Mouse (Mus musculus): ENCODE data around the gene Armc8. TPM values are rescaled to one million over a fixed set of nuclear protein-coding genes. Genes with fewer than 3 reads are reported as not detected.

The Armc8 gene
- polyA plus RNA-seq, 1 experiment from 2014 or later: 22.5 TPM

DNA sequence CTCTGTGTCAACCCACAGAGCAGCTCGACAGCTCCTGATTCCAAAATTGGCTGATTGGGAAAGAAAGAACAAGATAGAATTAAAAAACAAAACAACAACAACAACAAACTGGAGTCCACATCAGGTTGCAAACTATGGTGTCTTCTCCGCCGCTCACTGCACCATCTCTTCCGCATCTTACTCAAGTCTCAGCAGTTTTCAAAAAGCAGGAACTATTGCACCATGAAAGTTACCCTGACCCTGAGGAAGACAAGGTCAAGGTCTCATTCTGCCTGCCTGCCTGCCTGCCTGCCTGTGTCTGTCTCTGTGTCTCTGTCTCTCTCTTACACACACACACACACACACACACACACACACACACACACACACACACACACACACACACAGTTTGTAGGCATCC is 69.4 kb downstream of the Armc8 start:
- H3K4me1 ChIP-seq (replicated peaks): no peaks in the 10 kb centered on the region
- H3K4me3 ChIP-seq (replicated peaks): no peak overlapping the region
- no peak overlapping the region for H3K4me2 ChIP-seq
- H3K36me3 ChIP-seq: peaks cover 50% of the 10 kb centered on the region
- no peak overlapping the region for H3K27ac ChIP-seq
- no peaks in the 10 kb centered on the region for H3K27me3 ChIP-seq
- no peaks in the 10 kb centered on the region for H3K9me3 ChIP-seq
- 93% methylated on average over 4 of the region's 4 CpGs for WGBS
- ATAC-seq (ENCODE audit: insufficient number of reproducible peaks, insufficient read depth, low FRiP score, low TSS enrichment, low read depth): no peak
- no peak overlapping the region for H3K9ac ChIP-seq (replicated peaks)

DNA sequence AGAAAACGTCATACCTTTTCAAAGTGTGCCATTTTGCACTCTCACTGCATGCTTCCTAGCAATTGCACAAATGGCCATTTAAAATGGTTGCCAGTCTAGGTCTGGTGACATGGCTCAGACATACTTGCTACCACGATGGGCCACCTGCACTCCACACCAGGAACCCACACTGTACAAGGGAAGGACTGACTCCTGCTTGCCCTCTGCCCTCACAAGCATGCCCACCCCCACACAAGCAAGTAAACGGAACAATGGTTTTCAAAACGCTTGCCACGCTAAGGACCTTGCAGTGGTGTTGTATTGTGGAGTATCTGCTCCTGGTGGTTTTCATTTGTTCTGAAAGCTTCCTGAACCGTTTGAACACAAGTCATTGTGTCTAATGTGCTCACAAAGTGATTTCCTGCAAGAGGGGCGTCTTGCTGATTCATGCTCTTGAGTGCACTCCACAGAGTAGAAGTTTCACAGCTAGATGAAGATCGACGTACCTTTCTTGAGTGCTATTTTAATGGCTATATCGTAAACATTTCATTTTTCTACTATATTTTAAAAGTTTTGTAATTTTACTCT is 76.0 kb downstream of the Armc8 start:
- Histone ChIP-seq H3K27ac (no peak overlapping the region), H3K4me3 (replicated peaks) (no peak overlapping the region), H3K36me3 (peaks cover 77% of the 10 kb centered on the region), H3K9ac (replicated peaks) (no peak overlapping the region), H3K4me2 (no peak overlapping the region), H3K9me3 (no peaks in the 10 kb centered on the region), H3K4me1 (replicated peaks) (no peaks in the 10 kb centered on the region), H3K27me3 (no peaks in the 10 kb centered on the region)
- ATAC-seq (ENCODE audit: insufficient number of reproducible peaks, insufficient read depth, low FRiP score, low TSS enrichment, low read depth): no peak
- WGBS: 86% methylated on average over 10 of the region's 10 CpGs

DNA sequence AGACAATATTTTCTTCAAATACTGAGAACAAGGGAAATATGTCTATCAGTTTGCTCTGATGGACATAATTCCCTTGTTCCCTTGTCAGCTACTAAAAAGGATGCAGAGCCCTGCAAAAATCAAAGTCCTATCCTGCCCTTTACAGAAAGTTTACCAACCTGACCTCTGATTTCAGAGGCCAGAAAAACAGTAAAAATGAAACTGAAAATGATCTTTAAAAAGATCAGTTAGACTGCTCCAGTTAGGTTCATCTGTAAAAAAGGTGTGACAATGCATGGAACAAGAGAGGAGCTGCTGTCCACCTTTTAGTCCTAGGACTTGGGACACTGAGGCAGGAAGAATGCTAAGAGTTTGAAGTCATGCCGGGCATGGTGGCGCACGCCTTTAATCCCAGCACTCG is 77.6 kb downstream of the Armc8 start:
- Histone ChIP-seq H3K27me3 (no peaks in the 10 kb centered on the region), H3K27ac (no peak overlapping the region), H3K36me3 (peaks cover 79% of the 10 kb centered on the region), H3K4me3 (replicated peaks) (no peak overlapping the region), H3K9ac (replicated peaks) (no peak overlapping the region), H3K4me2 (no peak overlapping the region), H3K4me1 (replicated peaks) (no peaks in the 10 kb centered on the region), H3K9me3 (no peaks in the 10 kb centered on the region)
- ATAC-seq (ENCODE audit: insufficient number of reproducible peaks, insufficient read depth, low FRiP score, low TSS enrichment, low read depth): no peak
- 92% methylated on average over 4 of the region's 4 CpGs for WGBS

DNA sequence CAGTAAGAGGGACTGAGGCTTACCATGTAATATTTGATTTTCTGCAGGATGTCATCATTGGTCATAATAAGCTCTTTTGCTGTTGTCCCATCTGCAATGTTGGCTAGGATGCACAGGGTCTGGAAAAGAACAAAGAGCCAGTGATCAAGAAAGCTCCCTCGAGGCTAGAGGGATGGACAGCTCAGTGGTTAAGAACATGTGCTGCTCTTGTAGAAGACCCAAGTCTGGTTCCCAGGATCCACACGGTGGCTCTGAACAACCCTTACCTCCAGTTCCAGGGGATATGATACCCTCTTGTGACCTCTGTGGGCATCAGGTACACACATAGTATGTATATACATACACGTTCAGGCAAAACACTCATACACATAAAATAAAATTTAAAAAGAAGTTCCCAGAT is 80.9 kb downstream of the Armc8 start:
- H3K9ac ChIP-seq (replicated peaks): no peak overlapping the region
- 87% methylated on average over 3 of the region's 3 CpGs for WGBS

DNA sequence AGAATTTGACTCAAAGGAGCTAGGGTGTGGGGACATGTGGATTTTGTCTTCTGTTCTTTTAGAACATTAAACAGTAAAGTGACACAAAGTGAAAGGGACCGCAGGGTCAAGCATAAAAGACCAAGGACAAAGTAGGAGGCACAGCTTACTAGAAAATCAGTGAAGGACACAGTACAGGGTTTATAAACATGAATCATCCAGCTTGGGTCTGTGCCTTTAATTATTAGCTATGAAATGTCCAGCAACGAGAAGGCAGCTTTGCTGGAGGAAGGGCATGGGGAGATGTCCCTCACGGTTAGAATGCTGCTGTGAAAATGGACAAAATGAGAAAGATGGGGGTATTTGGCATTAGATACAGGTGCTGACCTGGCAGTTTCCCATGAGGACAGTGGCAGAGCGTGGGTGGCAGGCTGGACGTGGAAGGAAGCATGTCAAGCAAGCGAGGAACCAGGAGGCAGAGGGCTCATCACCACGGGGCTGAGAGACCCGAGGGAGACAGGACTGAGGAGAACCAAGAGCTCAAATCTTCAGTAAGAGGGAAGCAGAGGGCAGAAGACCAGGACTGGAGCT is 81.5 kb downstream of the Armc8 start:
- Histone ChIP-seq H3K4me2 (no peak overlapping the region), H3K27me3 (no peaks in the 10 kb centered on the region), H3K4me1 (replicated peaks) (no peaks in the 10 kb centered on the region), H3K36me3 (peaks cover 80% of the 10 kb centered on the region), H3K27ac (no peak overlapping the region), H3K9me3 (no peaks in the 10 kb centered on the region), H3K9ac (replicated peaks) (no peak overlapping the region), H3K4me3 (replicated peaks) (no peak overlapping the region)
- ATAC-seq (ENCODE audit: insufficient number of reproducible peaks, insufficient read depth, low FRiP score, low TSS enrichment, low read depth): no peak
- WGBS: 90% methylated on average over 8 of the region's 8 CpGs

More for the DNA sequence above, 80.9 kb downstream of the Armc8 start:
- Histone ChIP-seq H3K4me2 (no peak overlapping the region), H3K27me3 (no peaks in the 10 kb centered on the region), H3K27ac (no peak overlapping the region), H3K36me3 (peaks cover 83% of the 10 kb centered on the region), H3K4me3 (replicated peaks) (no peak overlapping the region), H3K9me3 (no peaks in the 10 kb centered on the region), H3K4me1 (replicated peaks) (no peaks in the 10 kb centered on the region)
- ATAC-seq (ENCODE audit: insufficient number of reproducible peaks, insufficient read depth, low FRiP score, low TSS enrichment, low read depth): no peak

DNA sequence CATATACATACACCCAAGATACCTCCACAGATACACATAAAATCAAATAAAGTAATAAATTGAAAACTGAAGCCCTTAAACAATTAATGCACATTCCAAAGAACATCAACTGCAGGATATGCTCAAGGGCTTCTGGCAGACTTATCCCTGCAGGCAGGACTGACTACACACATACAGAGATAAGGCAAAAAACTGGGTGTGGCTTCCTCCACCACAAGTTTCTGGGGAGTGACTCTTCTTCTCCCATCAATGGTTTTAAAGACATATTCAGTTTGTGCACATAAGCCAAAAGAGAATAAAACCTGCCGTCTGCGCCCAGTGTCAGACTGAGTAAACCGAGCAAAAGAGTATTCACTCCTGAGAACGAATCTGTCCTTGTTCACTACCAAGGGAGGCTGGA is 83.6 kb downstream of the Armc8 start:
- Histone ChIP-seq H3K27me3 (no peaks in the 10 kb centered on the region), H3K36me3 (peaks cover 93% of the 10 kb centered on the region), H3K4me3 (replicated peaks) (no peak overlapping the region), H3K27ac (no peak overlapping the region), H3K4me2 (no peak overlapping the region), H3K9me3 (no peaks in the 10 kb centered on the region), H3K9ac (replicated peaks) (no peak overlapping the region), H3K4me1 (replicated peaks) (no peaks in the 10 kb centered on the region)
- no peak for ATAC-seq (ENCODE audit: insufficient number of reproducible peaks, insufficient read depth, low FRiP score, low TSS enrichment, low read depth)
- 95% methylated on average over 4 of the region's 4 CpGs for WGBS

DNA sequence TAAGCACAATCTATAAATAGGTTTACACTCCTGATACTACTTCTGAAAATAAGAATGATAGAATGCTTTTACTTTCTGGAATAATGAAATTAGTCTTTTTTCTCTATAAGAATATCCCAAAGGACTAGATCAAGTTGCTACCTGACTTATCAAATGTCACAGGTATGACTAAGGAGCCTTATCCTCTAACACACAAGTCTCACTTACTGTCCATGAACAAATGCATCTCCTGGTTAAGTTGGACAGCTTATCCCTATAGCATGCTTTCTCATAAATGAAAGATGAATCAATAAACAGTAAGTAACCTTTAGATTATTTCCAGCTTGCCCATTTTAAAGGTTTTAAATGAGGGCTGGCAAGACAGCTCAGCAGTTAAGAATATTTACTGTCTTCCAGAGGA is 84.1 kb downstream of the Armc8 start:
- no peak overlapping the region for H3K9ac ChIP-seq (replicated peaks)
- H3K27ac ChIP-seq: no peak overlapping the region
- no peak overlapping the region for H3K4me2 ChIP-seq
- H3K9me3 ChIP-seq: no peaks in the 10 kb centered on the region
- H3K4me3 ChIP-seq (replicated peaks): no peak overlapping the region
- peaks cover 89% of the 10 kb centered on the region for H3K36me3 ChIP-seq
- ATAC-seq (ENCODE audit: insufficient number of reproducible peaks, insufficient read depth, low FRiP score, low TSS enrichment, low read depth): no peak
- H3K4me1 ChIP-seq (replicated peaks): no peaks in the 10 kb centered on the region
- H3K27me3 ChIP-seq: no peaks in the 10 kb centered on the region

DNA sequence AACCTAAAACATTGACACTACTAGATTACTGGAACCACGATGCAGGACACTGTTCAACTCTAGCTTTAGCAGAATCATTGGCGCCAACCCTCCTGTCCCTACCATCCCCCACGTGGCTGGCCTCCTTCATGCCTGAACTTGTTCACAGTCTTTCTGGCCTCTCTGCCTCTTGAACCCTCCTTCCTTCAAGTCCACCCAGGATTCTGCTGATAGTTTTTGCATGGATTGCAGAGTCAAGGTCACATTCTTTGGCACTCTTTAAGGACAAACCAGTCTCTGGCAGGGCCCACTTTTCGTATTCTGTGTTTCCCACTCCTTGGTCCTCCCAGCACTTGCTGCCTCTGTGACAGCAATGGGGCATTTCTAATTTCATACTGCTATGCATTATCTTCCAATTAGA is 85.5 kb downstream of the Armc8 start:
- Histone ChIP-seq H3K27me3 (no peaks in the 10 kb centered on the region), H3K4me1 (replicated peaks) (no peaks in the 10 kb centered on the region)

DNA sequence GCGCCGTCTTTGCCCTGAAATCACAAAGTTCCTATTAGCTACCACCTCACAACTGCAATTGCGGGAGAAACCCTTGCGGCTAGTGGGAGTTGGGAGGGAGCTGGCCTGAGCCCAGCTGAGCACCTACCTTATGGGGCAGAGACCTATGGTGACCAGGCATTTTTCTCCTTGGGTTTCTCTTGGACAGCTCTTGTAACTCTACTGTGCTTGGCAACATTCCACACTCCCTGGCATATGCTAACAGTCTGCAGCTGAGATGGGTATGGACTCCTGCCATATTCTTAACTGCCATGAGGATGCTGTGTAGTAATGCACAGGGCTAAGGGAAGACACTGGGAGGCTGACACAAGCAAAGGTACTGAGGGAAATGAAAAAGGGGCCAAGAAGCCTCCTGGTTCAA is 87.9 kb downstream of the Armc8 start:
- ATAC-seq (ENCODE audit: insufficient number of reproducible peaks, insufficient read depth, low FRiP score, low TSS enrichment, low read depth): no peak
- Histone ChIP-seq H3K27me3 (no peaks in the 10 kb centered on the region), H3K4me2 (no peak overlapping the region), H3K27ac (no peak overlapping the region), H3K36me3 (peaks cover 70% of the 10 kb centered on the region), H3K4me3 (replicated peaks) (no peak overlapping the region), H3K4me1 (replicated peaks) (no peaks in the 10 kb centered on the region), H3K9me3 (no peaks in the 10 kb centered on the region), H3K9ac (replicated peaks) (no peak overlapping the region)
- 95% methylated on average over 4 of the region's 4 CpGs for WGBS

More for the DNA sequence above, 85.5 kb downstream of the Armc8 start:
- no peak for ATAC-seq (ENCODE audit: insufficient number of reproducible peaks, insufficient read depth, low FRiP score, low TSS enrichment, low read depth)
- 85% methylated on average over 4 of the region's 4 CpGs for WGBS
- Histone ChIP-seq H3K4me3 (replicated peaks) (no peak overlapping the region), H3K9ac (replicated peaks) (no peak overlapping the region), H3K9me3 (no peaks in the 10 kb centered on the region), H3K27ac (no peak overlapping the region), H3K36me3 (peaks cover 85% of the 10 kb centered on the region), H3K4me2 (no peak overlapping the region)

DNA sequence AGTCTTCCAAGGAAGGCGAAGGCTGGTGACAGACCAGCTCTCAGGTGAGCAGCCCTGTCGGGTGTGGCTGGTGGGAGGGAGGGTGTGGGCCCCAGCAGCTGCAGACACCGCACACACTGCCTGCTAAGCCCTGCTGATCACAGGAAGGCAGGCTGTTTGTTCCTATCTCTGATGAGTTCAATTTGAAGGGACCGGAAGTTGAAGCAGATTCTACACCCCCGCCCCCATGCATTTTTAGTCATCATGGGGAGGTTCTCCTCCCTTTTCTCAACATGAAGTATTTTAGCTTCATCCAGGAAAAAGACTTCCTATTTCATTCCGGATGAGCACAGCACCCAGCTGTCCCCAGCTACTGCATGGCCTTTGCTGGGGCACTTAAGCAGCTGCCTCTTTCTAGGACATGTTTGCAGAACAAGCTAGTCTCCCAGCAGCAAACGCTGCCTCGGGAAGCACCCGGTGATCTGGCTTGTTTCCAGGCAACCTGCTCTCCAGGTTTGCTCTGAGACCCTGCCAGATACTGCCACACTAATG is 89.5 kb downstream of the Armc8 start:
- 88% methylated on average over 9 of the region's 9 CpGs for WGBS
- H3K36me3 ChIP-seq: peaks cover 72% of the 10 kb centered on the region
- H3K9me3 ChIP-seq: no peaks in the 10 kb centered on the region
- H3K9ac ChIP-seq (replicated peaks): no peak overlapping the region
- H3K4me1 ChIP-seq (replicated peaks): no peaks in the 10 kb centered on the region
- no peak overlapping the region for H3K4me3 ChIP-seq (replicated peaks)
- no peaks in the 10 kb centered on the region for H3K27me3 ChIP-seq
- H3K4me2 ChIP-seq: no peak overlapping the region
- no peak for ATAC-seq (ENCODE audit: insufficient number of reproducible peaks, insufficient read depth, low FRiP score, low TSS enrichment, low read depth)
- no peak overlapping the region for H3K27ac ChIP-seq

DNA sequence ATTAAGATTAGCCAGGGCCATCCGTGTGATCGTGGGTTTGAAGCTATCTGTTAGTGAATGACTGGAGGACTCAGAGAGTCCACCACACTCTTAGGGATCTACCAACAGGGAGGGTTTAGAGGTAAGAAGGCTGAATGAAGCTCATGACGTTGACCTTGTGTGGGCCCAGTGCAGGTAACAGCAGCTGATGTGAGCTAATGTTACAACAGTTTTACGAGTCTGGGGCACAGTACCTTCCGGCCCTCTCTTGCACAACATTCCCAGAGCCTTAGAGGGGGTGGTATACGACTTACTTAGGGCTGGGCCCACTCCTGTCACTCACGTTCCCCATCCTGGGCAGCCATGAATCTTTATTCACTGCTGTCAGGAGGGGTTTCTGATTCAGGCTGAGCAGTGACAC is 97.4 kb downstream of the Armc8 start:
- H3K9me3 ChIP-seq: no peaks in the 10 kb centered on the region
- H3K36me3 ChIP-seq: peaks cover 19% of the 10 kb centered on the region
- no peaks in the 10 kb centered on the region for H3K27me3 ChIP-seq
- no peak overlapping the region for H3K4me3 ChIP-seq (replicated peaks)
- H3K27ac ChIP-seq: no peak overlapping the region
- H3K4me1 ChIP-seq (replicated peaks): peaks cover 7% of the 10 kb centered on the region
- no peak for ATAC-seq (ENCODE audit: insufficient number of reproducible peaks, insufficient read depth, low FRiP score, low TSS enrichment, low read depth)
- H3K4me2 ChIP-seq: no peak overlapping the region
- no peak overlapping the region for H3K9ac ChIP-seq (replicated peaks)
- WGBS: 43% methylated on average over 7 of the region's 7 CpGs

Data from limb, embryonic 12.5 days (tissue).